Mouse (Mus musculus) inflammation-experienced regulatory T-cells (primary cell): ENCODE measurements around the gene Clspn. TPM values are rescaled to one million over a fixed set of nuclear protein-coding genes. Genes with fewer than 3 reads are reported as not detected.

Experiments
- polyA plus RNA-seq, 2 experiments: library from polyadenylated mRNA; unstranded; fragments of 100-300 nt; shearing (Covaris generic); gene quantifications; one replicate each; pipeline ENCODE4 v1.2.1; 2017

The Clspn gene
- polyA plus RNA-seq: 1 to 10 TPM; 1.3 to 5.2 TPM

DNA sequence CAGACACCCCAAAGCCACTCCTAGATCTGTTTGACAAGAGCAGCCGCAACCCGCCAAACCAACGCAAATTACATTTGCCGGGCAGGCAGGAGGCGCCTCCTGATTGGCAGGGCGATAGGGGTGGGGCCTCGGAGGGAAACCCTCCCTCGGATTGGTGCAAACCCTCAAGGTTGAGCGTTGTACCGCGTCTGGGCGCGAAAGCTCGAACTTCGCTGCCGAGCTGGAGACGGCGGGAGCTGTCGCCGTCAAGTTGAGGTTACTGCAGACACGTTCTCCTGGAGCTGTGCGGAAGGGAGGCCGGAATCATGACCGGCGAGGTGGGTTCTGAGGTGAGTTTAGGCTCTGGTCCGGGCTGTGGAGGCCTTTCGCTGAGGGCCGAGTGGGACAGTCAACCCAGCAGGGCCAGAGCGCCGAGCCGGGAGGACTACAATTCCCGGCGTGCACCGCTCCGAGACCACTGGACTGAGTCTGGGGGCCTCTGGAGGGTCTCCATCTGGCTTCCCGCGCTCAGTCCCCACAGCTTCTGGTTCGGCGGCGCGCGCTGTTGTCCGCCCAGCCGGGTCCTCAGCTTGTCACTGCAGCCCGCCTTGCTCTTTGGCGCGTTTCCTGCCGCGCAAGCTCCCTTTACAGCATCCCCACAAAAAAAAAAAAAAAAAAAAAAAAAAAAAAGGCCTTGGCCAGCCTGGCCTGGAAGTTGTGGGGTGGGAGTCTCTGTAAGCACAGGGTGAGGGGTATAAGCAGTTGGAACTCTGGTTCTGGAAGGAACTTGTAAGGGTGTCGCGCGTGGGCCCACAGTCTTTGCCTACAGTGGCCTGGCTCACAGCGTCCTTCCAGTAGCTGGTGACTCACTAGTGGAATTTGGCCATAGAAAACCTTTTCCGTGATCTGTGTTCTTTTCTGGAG lies at the start of gene Clspn:
TSS of gene Clspn (plus strand) at position 127 of the 903 bp plus-strand sequence.

DNA sequence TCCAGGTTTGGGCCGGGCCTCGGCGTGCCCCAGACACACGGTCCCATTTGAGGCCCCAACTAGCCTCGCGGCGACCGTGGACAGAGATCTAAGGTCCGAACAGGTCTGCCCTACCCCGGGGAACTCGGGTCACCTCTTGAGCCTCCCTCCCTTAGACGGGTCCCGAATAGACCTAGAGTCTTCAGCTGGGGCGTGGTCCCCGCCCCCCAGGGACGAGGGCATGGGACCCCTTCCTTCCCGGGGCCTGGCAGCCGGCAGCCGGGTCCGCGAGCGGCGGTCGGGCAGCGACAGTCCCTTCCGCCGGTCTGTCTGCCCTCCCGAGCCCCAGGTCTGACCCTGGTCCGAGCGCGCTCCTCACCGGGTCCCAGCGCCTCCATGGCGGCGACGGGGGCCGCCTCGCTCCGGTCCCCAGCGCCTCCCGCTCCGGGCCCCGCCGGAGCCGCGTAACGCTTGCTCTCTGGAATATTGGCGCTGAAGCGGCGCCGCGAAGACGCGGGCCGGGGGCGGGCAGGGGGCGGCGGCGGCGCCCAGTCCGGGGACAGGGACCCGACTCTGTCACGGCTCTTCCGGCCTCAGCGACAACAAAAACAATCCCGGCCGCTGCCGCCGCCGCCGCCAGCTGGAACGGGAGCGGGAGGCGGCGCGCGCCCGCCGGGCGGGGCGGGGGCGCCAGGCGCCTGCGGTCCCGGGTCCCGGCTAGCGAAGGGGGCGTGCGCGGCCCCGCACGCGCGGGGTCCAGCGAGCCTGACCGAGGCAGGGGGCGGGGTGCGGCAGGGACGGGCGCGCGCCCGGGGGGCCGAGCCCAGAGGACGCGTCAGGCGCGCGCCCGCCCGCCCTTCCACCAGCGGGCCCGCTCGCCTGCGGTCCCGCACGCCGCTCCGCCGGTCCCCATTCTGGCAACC lies 23.7 kb upstream of the Clspn start, which contains the start of gene Ago4:
TSS of gene Ago4 (minus strand) at position 646 of the 902 bp plus-strand sequence.

DNA sequence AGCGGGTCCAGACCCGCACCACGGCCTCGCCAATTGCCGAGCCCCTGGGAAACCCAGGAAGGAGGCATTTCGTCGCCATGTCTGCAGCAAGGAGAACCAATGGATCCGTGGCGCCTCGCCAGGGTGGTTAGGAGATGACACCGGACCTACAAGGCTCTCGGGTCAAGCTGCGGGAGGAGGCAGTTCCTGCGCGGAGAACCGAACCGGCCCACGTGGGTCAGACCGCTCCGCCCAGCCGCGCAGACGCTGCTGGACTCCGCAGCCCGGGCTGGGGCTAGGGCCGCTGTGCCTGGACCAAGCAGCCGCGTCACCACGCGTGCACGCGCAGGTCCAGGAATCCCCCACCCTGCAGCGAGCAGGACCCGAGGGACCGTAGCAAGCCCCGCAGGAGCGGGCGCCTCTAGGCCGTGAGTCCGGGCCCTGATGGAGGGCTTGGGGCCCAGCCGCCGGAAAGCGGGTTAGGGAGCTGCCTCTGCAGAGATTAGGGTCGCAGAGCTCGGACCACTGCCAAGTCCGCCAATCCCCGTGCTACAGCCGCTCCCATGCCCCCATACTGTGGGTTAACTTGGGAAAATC lies 53.0 kb downstream of the Clspn start, which contains the start of gene 5730409E04Rik:
TSS of gene 5730409E04Rik (plus strand) at position 213 of the 576 bp plus-strand sequence.

Other genes starting within 250 kb of the Clspn start
- gene Adprhl2, start 235.2 kb upstream of the Clspn start, polyA plus RNA-seq: 10 to 100 TPM; 68.3 to 80.0 TPM
- gene Tekt2, start 231.2 kb upstream of the Clspn start, polyA plus RNA-seq: under 1 TPM in 1 of 2 experiments, not detected in 1; 0.37 TPM
- gene Ago3, start 127.4 kb upstream of the Clspn start, polyA plus RNA-seq: 10 to 100 TPM; 28.4 to 29.3 TPM
- gene Ago1, start 88.4 kb upstream of the Clspn start, polyA plus RNA-seq: 1 to 10 TPM; 3.9 to 5.6 TPM
- gene Ago4, start 23.5 kb upstream of the Clspn start, polyA plus RNA-seq: under 1 TPM; 0.26 to 0.72 TPM
- under 1 TPM; 0.45 to 0.73 TPM for gene 5730409E04Rik, start 52.9 kb downstream of the Clspn start, polyA plus RNA-seq
- gene Psmb2, start 120.7 kb downstream of the Clspn start, polyA plus RNA-seq: 100 to 1,000 TPM; 271 to 285 TPM
- not detected for gene Tfap2e, start 179.3 kb downstream of the Clspn start, polyA plus RNA-seq
- 10 to 100 TPM; 40.9 to 44.2 TPM for gene Ncdn, start 196.5 kb downstream of the Clspn start, polyA plus RNA-seq
- gene AU040320, start 196.6 kb downstream of the Clspn start, polyA plus RNA-seq: 10 to 100 TPM; 36.7 to 50.2 TPM